Mouse (Mus musculus) kidney, adult 8-10 months (tissue): Measurements from ENCODE around the gene Fam160a1.

ENCODE experiments used
- DNase-seq, 2 experiments: peaks; one replicate each; pipeline ENCODE4 v3.0.0; 2022

The Fam160a1 gene

DNA sequence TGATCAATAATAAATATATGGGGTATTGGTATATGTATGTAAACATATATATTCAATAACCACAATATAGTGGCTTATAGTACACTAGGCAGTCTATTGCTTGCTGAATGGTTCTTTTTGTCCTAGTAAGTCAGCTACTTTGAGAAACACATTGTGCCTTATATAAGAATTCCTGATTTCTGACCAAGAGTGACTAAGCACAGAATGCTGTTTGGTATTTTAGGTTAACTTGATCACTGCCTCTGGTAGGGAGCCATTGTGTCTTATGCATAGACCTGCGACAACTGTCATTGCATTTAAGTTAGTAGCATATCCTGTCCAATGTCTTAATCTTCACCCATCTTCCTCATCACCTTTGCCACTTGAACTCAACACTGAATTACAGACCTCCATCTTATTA, 197.3 kb downstream of the Fam160a1 start:
- no peak for DNase-seq

DNA sequence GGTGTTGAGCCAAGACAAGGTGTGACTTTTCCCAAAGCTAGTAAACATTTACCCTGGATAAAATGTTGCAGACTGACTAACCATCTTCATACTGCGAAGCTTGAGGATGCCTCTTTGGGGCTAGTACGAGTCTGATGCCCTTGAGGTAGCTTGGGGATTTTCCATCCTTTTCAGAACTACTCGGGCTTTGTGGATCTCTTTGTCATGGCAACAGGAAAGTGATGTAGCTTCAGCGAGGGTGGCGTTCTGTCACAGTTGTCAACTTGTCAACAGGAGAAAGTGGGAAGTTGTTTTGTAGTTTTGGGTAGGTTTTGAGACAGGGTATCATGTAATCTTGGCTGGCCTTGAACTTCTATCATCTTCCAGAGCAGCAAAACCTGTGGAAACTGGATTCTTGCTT, 197.7 kb downstream of the Fam160a1 start:
- DNase-seq, result no peak

DNA sequence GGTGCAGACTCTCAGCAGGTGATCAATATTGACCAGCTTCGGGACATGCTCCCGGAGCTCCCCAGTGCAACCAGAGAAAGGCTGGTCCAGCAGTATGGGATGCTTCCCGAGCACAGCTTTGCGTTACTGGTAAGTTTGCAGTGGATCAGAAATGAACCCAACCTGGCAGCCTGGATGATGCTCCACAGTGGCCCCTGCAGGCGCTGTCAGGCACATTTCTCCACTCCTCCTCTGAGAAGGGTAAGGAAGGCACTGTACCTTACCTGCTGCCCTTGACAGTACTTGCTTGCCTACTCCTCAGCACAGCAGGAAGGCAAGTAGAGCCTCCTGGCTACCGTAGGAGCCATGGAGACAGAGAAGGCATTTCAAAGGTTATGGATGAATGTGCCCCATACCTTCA, 198.2 kb downstream of the Fam160a1 start:
- no peak for DNase-seq

DNA sequence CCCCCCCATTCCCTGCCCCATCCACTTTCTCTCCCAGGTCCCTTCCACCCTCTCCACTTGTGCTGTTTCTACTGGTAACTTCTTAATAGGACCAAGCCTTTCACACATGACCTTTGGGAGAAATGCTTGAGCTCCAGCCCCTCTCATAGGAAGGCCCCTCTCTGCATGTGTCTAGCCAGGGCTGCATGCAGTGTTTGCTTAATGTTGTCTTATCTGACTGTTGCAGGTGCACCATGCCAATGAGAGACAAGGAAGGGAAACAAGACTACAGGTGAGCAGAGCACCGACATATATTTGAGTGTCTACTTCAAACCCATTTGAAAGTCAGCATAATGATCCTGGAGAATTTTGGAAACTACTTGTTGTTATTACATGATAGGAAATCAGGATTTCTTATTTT, 200.7 kb downstream of the Fam160a1 start:
- no peak for DNase-seq
